Mouse (Mus musculus) kidney, postnatal 4 days (tissue): ENCODE results near the gene Tsks.

Experiments used
- DNase-seq, 2 experiments: peaks; one replicate each; pipeline ENCODE4 v3.0.0; 2021; ENCODE audit warnings: mixed read lengths in 2 of 2

Gene Tsks

GRCm38 (mm10) chr7:44952611-44953306 lies 9.8 kb downstream of the Tsks start:
- peak; percentile 97 for DNase-seq

- no peak for DNase-seq
Observed at GRCm38 (mm10) chr7:44953561-44953960, 10.6 kb downstream of the Tsks start.

- no peak for DNase-seq
Observed at GRCm38 (mm10) chr7:44954091-44954885, 11.3 kb downstream of the Tsks start.

- no peak for DNase-seq
Observed at GRCm38 (mm10) chr7:44955628-44956027, 12.6 kb downstream of the Tsks start.

GRCm38 (mm10) chr7:44956266-44956665 lies 13.3 kb downstream of the Tsks start:
- DNase-seq: no peak

- peak; percentile 40 to 48 for DNase-seq
Observed at GRCm38 (mm10) chr7:44957183-44957835, 14.3 kb downstream of the Tsks start.

DNA sequence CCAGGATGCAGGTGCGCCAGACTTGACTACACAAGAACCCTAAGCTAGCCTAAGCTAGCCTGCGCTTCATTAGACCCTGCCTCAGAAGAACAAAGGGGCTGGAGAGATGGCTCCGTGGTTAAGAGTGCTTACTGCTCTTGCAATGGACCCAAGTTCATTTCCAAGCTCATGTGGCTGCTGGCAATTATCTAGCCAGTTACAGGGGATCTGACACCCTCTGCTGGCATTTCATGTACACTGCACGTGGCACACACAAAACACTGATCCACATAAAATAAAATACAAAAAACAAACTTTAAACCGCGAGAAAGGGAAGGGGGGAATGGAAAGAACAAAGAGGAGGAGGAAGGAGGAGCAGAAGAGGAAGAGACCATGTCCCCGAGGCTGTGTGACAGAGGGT lies 15.2 kb downstream of the Tsks start:
- peak; percentile 65 to 77 for DNase-seq

DNA sequence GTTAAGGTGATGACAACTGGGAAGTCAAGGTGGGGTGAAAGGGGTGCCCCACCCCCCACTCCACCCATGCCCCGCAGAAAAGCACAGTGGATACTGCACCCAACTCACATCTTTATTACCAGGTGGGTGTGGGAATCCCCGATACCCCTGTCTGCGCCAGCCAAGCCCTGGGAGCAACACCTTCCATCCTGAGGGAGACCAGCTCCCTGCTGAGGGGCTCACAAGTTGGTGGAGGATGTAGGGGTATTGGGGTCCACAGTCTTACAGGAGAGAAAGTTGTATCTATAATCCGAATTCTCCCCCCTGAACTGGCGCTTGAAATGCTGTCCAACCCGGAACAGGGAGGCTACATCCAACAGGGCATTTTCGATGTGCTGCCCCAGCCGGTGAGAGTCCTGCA lies 16.3 kb downstream of the Tsks start:
- no peak for DNase-seq

DNA sequence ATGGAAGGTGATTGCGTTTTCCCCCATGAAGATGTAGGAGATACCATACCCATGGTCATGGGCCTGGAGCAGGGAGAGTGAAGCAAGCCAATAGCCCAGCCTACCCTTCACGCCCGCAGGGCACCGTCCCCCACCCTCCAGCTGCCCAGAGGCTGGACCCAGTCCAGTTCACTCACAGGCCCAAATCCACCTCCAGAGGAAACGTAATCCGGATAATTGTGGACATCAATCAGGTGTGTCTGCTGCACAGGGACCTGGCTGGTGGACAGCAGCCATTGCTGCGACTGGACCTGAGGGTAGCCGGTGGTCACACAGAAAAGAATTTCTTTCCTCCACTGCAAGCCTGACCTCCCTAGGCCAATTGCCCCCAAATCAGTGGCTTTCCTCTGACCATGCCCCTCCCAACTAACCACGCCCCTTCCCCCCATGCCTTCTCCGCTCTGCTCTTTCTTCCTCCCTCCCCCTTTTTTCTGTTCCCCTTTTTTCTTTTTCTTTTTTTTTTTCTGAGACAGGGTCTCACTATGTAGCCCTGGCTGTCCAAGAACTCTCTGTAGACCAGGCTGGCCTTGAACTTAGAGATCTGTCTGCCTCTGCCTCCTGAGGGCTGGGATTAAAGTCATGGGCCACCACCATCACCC lies 17.0 kb downstream of the Tsks start:
- DNase-seq: no peak

- DNase-seq: no peak
Observed at GRCm38 (mm10) chr7:44960512-44960910, 17.5 kb downstream of the Tsks start.

DNA sequence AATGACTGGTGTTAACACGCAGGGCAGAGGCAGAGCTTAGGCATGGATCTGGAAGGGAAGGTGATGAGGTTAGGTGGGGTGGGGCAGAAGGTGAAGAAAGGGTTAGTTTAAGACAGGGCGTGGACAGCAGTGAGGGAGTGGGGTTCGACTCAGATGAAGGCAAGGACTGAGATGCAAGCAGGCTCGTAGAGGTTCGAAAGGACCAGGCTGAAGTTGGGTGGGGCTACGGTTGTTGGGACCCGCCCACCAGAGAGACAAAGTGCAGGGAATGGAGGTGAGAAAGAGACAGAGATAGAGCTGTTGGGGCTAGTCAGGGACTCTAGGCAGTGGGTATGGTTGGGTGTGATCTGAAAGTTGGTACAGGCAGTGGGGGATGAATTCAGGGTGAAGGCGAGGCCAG lies 19.3 kb downstream of the Tsks start:
- no peak for DNase-seq

DNA sequence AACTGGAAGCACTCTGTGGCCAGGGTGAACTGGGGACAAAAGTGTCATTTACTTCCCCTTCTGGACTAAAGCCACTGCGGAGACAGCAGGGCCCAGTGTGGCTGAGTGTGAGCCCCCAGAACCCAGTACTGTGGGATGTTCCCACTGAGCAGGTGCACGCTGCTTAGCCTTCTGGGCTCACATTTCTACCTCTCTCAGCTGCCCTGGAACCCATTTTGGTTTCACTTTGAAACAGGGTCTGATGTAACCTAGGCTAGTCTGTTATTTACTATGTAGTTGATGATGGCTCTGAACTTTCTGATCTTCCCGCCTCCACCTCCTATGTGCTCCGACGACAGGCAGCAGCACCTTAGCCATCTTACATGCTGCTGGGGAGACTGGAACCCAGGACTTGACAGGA lies 19.8 kb downstream of the Tsks start:
- no peak for DNase-seq

DNA sequence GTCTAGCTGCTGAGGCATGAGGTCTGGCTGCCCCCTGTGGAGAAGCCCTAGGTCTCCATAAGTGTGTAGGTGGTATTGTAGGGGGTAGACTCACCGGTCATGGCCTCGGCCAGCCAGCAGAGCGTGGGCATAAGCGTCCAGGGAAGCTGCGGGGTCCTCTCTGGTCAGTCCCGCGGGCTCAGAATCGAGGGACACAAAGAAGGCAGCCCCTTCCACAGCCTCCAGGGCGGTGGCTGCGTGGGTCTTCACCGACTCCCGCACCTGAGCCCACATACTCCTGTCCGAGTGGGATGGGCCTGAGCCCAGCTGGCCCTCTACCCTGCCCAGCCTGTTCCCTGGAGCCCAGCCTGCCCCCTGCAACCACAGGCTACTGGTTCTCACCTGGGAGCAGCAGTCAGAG lies 22.0 kb downstream of the Tsks start:
- no peak for DNase-seq

GRCm38 (mm10) chr7:44965975-44966374 lies 23.0 kb downstream of the Tsks start:
- DNase-seq: peak in 1 of 2 experiments; percentile 32

DNA sequence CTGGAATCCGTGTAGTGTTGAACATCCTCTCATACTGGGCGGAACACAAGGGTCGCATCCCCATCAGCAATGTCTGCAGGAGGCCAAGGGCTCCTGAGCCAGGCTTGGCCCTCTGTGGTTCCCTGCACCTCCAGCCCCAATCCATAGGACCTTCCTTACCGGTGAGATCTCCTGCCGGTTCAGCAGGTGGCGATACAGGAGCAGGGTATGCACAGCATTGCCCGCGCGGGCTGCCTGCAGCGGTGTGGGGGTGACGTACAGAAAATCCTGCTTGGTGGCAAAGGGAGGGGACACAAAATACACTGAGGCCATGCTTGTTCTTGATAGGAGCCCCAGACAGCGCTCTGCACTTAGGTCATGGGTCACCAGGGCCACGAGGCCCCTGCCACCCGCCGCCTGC lies 23.6 kb downstream of the Tsks start:
- DNase-seq: no peak

DNA sequence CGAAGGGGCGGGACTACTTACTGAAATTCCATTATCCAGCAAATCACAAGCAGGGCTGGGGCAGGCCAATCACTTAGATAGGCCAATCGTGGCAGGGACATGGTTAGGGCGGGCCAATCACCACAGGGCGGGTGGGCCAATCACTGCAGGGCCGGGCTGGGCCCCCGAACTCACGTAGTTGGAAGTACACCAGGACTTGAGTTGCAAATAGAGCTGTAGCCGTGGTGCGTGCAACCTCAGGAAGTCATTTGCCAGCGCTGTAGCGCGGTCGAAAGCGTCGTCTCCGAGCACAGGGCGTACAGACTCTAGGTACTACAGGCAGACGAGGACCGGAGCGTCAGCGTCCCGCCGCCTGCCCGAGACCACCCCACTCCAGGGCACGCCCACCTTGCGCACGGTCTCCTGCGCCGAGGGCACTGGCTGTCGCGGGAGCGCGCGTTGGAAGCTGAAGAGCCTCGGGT lies 27.3 kb downstream of the Tsks start:
- DNase-seq: peak; percentile 89 to 94

DNA sequence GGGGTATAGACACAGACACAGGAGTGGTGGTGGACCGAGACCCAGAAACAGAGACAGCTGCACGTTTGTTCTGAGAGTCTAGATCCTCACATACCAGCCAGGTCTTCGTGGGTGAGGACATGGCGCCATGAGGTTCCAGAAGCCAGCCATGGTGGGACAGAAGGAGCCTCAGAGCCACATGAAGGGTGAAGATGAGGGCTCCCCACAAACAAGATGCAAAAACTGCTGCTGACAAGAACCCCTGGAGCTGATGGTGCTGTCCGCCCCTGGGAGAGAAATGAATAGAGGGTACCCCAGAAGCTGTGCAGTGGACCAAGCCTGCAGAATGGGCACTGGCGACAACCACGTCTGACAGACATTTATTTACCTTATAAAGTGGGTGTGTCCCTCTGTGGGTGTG lies 28.1 kb downstream of the Tsks start:
- DNase-seq: no peak

DNA sequence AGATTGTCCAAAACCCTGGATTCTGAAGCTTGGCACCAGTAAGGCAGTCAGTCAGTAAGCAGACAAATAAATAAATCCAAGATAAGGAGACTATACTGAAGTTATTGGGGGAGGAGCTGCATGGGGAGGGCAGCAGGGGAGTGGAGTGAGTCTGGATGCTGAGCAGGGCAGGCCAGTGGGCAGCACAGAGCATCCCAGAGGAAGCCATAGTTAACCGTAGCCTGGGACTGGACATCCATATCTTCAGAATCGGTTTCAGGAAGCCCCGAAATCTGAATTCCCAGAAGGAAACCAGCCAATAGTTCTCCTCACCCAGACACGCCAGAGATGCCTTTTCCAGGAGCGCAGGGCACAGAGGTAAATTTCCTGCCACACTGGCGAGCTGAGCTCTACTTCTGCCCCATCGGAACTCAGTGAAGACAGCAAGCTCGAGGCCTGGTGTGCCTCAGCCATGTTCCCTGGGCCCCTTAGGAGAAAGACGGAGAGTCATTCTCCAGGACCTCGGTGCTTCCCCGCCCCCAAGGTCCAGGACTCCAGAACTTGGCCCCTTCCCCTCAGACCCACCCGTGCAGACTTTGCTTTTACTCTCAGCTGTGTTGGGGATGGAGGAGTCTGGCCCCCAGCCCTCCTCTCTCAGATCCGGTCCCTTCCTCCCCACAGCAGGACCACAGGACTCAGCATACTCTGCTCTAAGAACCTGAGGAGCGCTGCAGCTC lies 30.6 kb downstream of the Tsks start:
- DNase-seq: no peak

DNA sequence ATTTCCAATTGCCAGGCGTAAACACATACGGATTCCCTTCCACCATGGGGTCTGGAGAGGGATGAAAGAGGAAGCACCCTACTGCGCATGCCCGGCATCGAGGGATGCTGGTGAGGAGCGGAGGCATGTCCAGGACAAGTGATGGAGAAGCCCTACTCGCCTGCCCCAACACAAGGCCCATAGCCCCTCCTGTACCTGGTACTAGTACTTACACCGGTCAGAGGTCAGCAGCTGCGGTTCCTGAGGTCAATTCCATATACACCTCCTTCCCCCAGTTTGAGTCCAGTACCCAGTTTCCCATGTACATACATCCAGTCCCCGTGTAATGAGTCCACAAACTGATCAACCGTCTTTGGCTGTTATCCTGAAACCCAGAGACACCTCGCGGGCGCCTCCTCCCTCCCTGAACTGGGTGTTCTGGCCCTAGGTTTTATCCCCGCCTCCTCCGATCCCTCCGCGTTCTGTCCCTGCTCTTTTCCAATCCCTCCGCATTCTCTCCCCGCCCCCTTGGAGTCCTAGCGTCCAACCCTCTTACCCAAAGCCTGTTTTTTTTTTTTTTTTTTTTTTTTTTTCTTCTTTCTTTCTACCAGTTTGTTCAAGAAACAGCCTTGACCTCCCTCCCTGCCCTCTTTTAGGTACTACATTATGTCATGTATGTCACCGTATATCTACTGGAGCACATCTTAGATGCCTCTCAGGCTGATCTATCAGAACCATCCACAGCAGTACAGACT lies 31.5 kb downstream of the Tsks start, which contains the start of gene Cpt1c:
TSS of gene Cpt1c (minus strand) at position 469 of the 734 bp plus-strand sequence.
- peak; percentile 88 to 90 for DNase-seq

DNA sequence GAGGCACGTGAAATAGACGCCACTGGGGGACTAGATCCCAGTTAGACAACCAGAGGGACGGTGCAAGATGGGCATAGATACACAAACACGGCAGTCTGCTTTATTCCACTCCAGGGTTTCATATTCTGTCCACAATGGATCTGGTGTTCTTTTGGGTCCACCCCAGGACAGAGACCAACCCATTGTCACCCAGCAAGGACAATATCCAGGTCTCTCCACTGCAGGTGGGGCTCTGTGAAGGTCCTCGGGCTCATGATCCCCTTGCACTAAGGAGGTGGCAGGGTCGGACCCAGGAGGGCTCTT lies 32.1 kb downstream of the Tsks start:
- no peak for DNase-seq

DNA sequence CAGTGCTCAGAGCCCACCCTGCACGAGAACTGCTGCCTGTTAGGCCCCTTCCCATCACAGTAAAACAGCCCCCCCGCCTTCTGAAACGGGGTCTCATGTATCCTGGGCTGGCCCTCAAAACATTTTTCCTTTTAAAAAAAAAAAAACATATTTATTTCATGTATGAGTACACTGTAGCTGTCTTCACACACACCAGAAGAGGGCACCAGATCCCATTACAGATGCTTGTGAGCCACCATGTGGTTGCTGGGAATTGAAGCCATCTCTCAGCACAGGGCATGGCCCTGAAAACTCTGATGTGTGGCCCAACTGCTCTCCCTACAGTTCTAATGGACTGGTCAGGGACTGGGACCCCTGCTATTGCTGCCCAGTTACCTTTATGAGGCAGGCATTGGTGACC lies 35.3 kb downstream of the Tsks start:
- DNase-seq: no peak

- no peak for DNase-seq
Observed at GRCm38 (mm10) chr7:44981539-44981938, 38.5 kb downstream of the Tsks start.
